Mouse (Mus musculus): ENCODE measurements around the gene Cbs. TPM values are rescaled to one million over a fixed set of nuclear protein-coding genes. Genes with fewer than 3 reads are reported as not detected.
A peak's percentile ranks its signal among the peaks of the same experiment; 100 is the strongest.

Cbs gene
- total and polyA plus RNA-seq, 2 experiments from 2014 or later = 25.8 to 38.8 TPM

- peak; percentile 56 for ATAC-seq
- TF ChIP-seq CTCF (IDR thresholded peaks at IDR 0.05; ENCODE audit: low read depth) = no peak
- no peak overlapping the region for H3K4me3 ChIP-seq (ENCODE audit: low read length)
- H3K9me3 ChIP-seq (ENCODE audit: low read length) = no peaks in the 10 kb centered on the region
- H3K36me3 ChIP-seq (ENCODE audit: insufficient read depth, low read length) = peaks cover 29% of the 10 kb centered on the region
- peak overlapping the region; percentile 66 for H3K27ac ChIP-seq
- H3K27me3 ChIP-seq (ENCODE audit: insufficient read depth, low read length) = no peaks in the 10 kb centered on the region
- H3K4me1 ChIP-seq (ENCODE audit: insufficient read depth, low read length) = no peaks in the 10 kb centered on the region
- 51% methylated on average over 5 of the region's 5 CpGs for WGBS
- H3K9ac ChIP-seq (replicated peaks; ENCODE audit: low read length) = no peak overlapping the region
- H3K4me2 ChIP-seq (ENCODE audit: low read depth, low read length) = no peak overlapping the region
- DNase-seq (ENCODE audit: low spot score) = peak; percentile 74
Observed at GRCm38 (mm10) chr17:31595077-31595476, 42.0 kb downstream of the Cbs start.

- Histone ChIP-seq H3K4me2 (ENCODE audit: low read depth, low read length) (no peak overlapping the region), H3K4me1 (ENCODE audit: insufficient read depth, low read length) (no peaks in the 10 kb centered on the region), H3K4me3 (ENCODE audit: low read length) (no peak overlapping the region), H3K27me3 (ENCODE audit: insufficient read depth, low read length) (no peaks in the 10 kb centered on the region), H3K9ac (replicated peaks; ENCODE audit: low read length) (no peak overlapping the region), H3K9me3 (ENCODE audit: low read length) (no peaks in the 10 kb centered on the region), H3K36me3 (ENCODE audit: insufficient read depth, low read length) (peaks cover 28% of the 10 kb centered on the region), H3K27ac (peak overlapping the region; percentile 66)
- WGBS = 61% methylated on average over 7 of the region's 7 CpGs
- peak; percentile 8 for DNase-seq (ENCODE audit: low spot score)
- no peak for TF ChIP-seq CTCF (IDR thresholded peaks at IDR 0.05; ENCODE audit: low read depth)
- ATAC-seq = no peak; the same call in 1 of the 2 replicates
Observed at GRCm38 (mm10) chr17:31594590-31594989, 42.4 kb downstream of the Cbs start.

GRCm38 (mm10) chr17:31590846-31591245 lies 46.2 kb downstream of the Cbs start:
- Histone ChIP-seq H3K4me1 (ENCODE audit: insufficient read depth, low read length) (no peaks in the 10 kb centered on the region), H3K36me3 (ENCODE audit: insufficient read depth, low read length) (peaks cover 26% of the 10 kb centered on the region), H3K9me3 (ENCODE audit: low read length) (no peaks in the 10 kb centered on the region), H3K27ac (no peak overlapping the region), H3K4me3 (ENCODE audit: low read length) (no peak overlapping the region), H3K9ac (replicated peaks; ENCODE audit: low read length) (no peak overlapping the region), H3K27me3 (ENCODE audit: insufficient read depth, low read length) (no peaks in the 10 kb centered on the region), H3K4me2 (ENCODE audit: low read depth, low read length) (no peak overlapping the region)
- ATAC-seq (no peak), DNase-seq (ENCODE audit: low spot score) (no peak)
- 90% methylated on average over 11 of the region's 11 CpGs for WGBS
- TF ChIP-seq CTCF (IDR thresholded peaks at IDR 0.05; ENCODE audit: low read depth) = no peak

GRCm38 (mm10) chr17:31588726-31589125 lies 48.3 kb downstream of the Cbs start:
- H3K36me3 ChIP-seq (ENCODE audit: insufficient read depth, low read length) = peaks cover 26% of the 10 kb centered on the region
- no peaks in the 10 kb centered on the region for H3K4me1 ChIP-seq (ENCODE audit: insufficient read depth, low read length)
- no peak for TF ChIP-seq CTCF (IDR thresholded peaks at IDR 0.05; ENCODE audit: low read depth)
- H3K9ac ChIP-seq (replicated peaks; ENCODE audit: low read length) = no peak overlapping the region
- H3K27ac ChIP-seq = no peak overlapping the region
- H3K9me3 ChIP-seq (ENCODE audit: low read length) = no peaks in the 10 kb centered on the region
- no peak for ATAC-seq
- 89% methylated on average over 4 of the region's 4 CpGs for WGBS
- H3K4me3 ChIP-seq (ENCODE audit: low read length) = no peak overlapping the region
- H3K27me3 ChIP-seq (ENCODE audit: insufficient read depth, low read length) = no peaks in the 10 kb centered on the region
- no peak overlapping the region for H3K4me2 ChIP-seq (ENCODE audit: low read depth, low read length)
- DNase-seq (ENCODE audit: low spot score) = no peak

GRCm38 (mm10) chr17:31588115-31588514 lies 48.9 kb downstream of the Cbs start:
- H3K9me3 ChIP-seq (ENCODE audit: low read length) = no peaks in the 10 kb centered on the region
- no peaks in the 10 kb centered on the region for H3K27me3 ChIP-seq (ENCODE audit: insufficient read depth, low read length)
- no peaks in the 10 kb centered on the region for H3K4me1 ChIP-seq (ENCODE audit: insufficient read depth, low read length)
- whole genome bisulfite sequencing = 78% methylated on average over 7 of the region's 7 CpGs
- peaks cover 26% of the 10 kb centered on the region for H3K36me3 ChIP-seq (ENCODE audit: insufficient read depth, low read length)
- H3K4me3 ChIP-seq (ENCODE audit: low read length) = no peak overlapping the region
- no peak overlapping the region for H3K4me2 ChIP-seq (ENCODE audit: low read depth, low read length)
- no peak for ATAC-seq
- no peak for DNase-seq (ENCODE audit: low spot score)
- TF ChIP-seq CTCF (IDR thresholded peaks at IDR 0.05; ENCODE audit: low read depth) = no peak
- H3K27ac ChIP-seq = no peak overlapping the region
- no peak overlapping the region for H3K9ac ChIP-seq (replicated peaks; ENCODE audit: low read length)

- TF ChIP-seq CTCF (IDR thresholded peaks at IDR 0.05; ENCODE audit: low read depth) = no peak
- H3K27ac ChIP-seq = no peak overlapping the region
- H3K4me3 ChIP-seq (ENCODE audit: low read length) = no peak overlapping the region
- H3K4me1 ChIP-seq (ENCODE audit: insufficient read depth, low read length) = peaks cover 7% of the 10 kb centered on the region; the same call in 1 of the 2 replicates
- ATAC-seq (no peak), DNase-seq (ENCODE audit: low spot score) (no peak)
- no peaks in the 10 kb centered on the region for H3K27me3 ChIP-seq (ENCODE audit: insufficient read depth, low read length)
- no peaks in the 10 kb centered on the region for H3K36me3 ChIP-seq (ENCODE audit: insufficient read depth, low read length)
- no peak overlapping the region for H3K9ac ChIP-seq (replicated peaks; ENCODE audit: low read length)
- WGBS = 86% methylated on average over 6 of the region's 6 CpGs
- no peak overlapping the region for H3K4me2 ChIP-seq (ENCODE audit: low read depth, low read length)
- no peaks in the 10 kb centered on the region for H3K9me3 ChIP-seq (ENCODE audit: low read length)
Observed at GRCm38 (mm10) chr17:31583781-31584180, 53.3 kb downstream of the Cbs start.

- H3K4me2 ChIP-seq (ENCODE audit: low read depth, low read length) = no peak overlapping the region
- TF ChIP-seq CTCF (IDR thresholded peaks at IDR 0.05; ENCODE audit: low read depth) = no peak
- ATAC-seq (no peak), DNase-seq (ENCODE audit: low spot score) (no peak)
- no peak overlapping the region for H3K4me3 ChIP-seq (ENCODE audit: low read length)
- WGBS = 80% methylated on average over 3 of the region's 3 CpGs
- H3K36me3 ChIP-seq (ENCODE audit: insufficient read depth, low read length) = no peaks in the 10 kb centered on the region
- peaks cover 7% of the 10 kb centered on the region; the same call in 1 of the 2 replicates for H3K4me1 ChIP-seq (ENCODE audit: insufficient read depth, low read length)
- H3K9me3 ChIP-seq (ENCODE audit: low read length) = no peaks in the 10 kb centered on the region
- no peak overlapping the region for H3K27ac ChIP-seq
- no peak overlapping the region for H3K9ac ChIP-seq (replicated peaks; ENCODE audit: low read length)
- H3K27me3 ChIP-seq (ENCODE audit: insufficient read depth, low read length) = no peaks in the 10 kb centered on the region
Observed at GRCm38 (mm10) chr17:31583185-31583584, 53.9 kb downstream of the Cbs start.
